Mouse (Mus musculus) urinary bladder, postnatal 25 days (tissue): ENCODE measurements around the gene Tgfbr1.

Experiments
- DNase-seq: peaks from one replicate; pipeline ENCODE4 v3.0.0; 2022; ENCODE audit warnings: low spot score

Gene Tgfbr1

GRCm38 (mm10) chr4:47422946-47423345 lies 69.9 kb downstream of the Tgfbr1 start:
- no peak for DNase-seq

- no peak for DNase-seq
Measured at GRCm38 (mm10) chr4:47424376-47424775, 71.4 kb downstream of the Tgfbr1 start.

DNA sequence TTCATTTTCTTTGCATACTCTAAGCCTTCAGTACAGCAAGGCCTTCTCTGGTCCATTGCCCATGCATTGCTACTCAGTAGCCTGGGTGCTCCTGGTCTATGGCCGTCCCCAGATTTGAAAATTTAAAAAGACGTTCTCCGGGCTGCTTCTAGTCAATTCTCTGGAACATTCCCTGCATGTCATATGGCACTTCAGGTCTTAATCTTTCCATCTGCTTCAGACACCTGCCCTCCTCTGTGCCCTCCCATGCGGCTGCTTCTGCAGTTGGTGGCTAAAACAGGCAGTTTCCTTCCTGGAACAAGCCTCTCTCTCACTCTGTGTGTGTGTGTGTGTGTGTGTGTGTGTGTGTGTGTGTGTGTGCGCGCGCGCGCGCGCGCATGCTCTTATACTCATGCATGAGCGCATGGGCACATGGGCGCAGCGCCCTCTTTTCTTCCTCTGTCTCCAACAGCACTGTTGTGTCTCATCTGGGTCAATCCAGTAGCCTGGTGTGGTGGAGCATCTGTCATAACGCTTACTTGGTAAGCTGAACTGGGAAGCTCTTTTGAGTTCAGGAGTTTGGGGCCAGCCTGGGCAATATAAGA lies 72.3 kb downstream of the Tgfbr1 start:
- DNase-seq: no peak

DNA sequence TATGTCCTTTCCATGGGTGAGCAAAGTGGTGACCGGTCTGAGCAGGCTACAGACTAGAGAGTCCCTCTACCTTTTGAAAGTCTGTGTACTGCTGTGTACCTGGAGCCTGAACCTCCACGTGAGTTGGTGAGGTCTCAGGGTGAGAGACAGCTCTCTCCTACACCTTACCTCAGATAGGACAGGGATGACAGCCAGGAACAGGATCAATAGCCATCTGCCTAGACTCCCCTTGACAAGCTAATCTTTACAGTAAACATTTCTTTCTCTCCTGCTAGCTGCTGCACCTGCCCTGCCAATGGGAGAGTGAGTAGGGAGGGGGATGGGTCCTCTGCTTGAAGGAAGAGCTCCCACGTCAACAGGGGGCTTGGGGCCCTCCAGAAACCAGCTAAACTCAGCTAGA lies 74.6 kb downstream of the Tgfbr1 start:
- no peak for DNase-seq

GRCm38 (mm10) chr4:47430557-47430956 lies 77.5 kb downstream of the Tgfbr1 start:
- no peak for DNase-seq

DNA sequence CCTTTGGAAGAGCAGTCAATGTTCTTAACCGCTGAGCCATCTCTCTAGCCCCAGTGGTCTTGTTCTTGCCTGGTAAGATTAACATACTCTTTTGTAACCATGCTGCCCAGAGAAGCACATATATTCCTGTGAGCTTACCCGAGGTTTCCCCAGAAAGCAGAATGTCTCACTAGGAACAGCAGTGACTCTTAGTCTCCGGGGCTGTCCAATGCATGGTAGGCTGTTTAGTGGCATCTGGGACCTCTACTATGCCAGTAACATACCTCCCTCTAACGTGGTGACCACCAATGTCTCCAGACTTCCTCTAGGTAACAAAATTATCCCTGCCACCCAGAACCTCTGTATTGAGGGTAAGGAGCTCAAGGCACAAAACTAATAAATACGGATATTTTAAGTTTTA lies 78.1 kb downstream of the Tgfbr1 start:
- no peak for DNase-seq

- no peak for DNase-seq
Measured at GRCm38 (mm10) chr4:47432766-47433165, 79.7 kb downstream of the Tgfbr1 start.

- no peak for DNase-seq
Measured at GRCm38 (mm10) chr4:47435131-47435530, 82.1 kb downstream of the Tgfbr1 start.

- DNase-seq: no peak
Measured at GRCm38 (mm10) chr4:47435566-47436360, 82.7 kb downstream of the Tgfbr1 start.

GRCm38 (mm10) chr4:47437365-47438340 lies 84.6 kb downstream of the Tgfbr1 start:
- DNase-seq: peak; percentile 74

- DNase-seq: no peak
Measured at GRCm38 (mm10) chr4:47438956-47439355, 85.9 kb downstream of the Tgfbr1 start.

GRCm38 (mm10) chr4:47440951-47441350 lies 87.9 kb downstream of the Tgfbr1 start:
- no peak for DNase-seq

DNA sequence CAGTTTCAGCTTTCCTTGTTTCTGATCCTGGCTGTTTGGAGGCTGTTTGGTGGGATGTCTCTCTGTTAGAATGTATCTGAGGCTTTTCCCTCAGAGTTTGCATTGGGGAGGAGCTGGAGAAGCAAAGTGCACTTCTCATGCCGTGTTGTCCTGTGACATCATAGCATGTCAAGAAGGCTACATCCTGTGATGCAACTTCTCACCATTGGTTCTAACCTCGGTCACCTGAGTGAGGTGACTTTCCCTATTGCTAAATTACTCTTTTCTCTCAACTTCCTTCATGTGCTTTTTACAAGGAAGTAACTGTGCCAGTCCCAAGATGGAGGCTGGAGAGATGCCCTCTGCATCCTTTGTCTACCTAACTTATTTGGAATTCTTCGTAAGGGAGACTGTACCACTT lies 95.5 kb downstream of the Tgfbr1 start:
- no peak for DNase-seq

- no peak for DNase-seq
Measured at GRCm38 (mm10) chr4:47449116-47449515, 96.1 kb downstream of the Tgfbr1 start.

GRCm38 (mm10) chr4:47449586-47450522 lies 96.8 kb downstream of the Tgfbr1 start:
- DNase-seq: no peak
